Mouse (Mus musculus): ENCODE results near the gene Gm28308. TPM values are rescaled to one million over a fixed set of nuclear protein-coding genes. Genes with fewer than 3 reads are reported as not detected.

The Gm28308 gene
- polyA plus RNA-seq, 1 experiment from 2014 or later: not detected

- no peak overlapping the region for H3K4me2 ChIP-seq
- no peak overlapping the region for H3K4me3 ChIP-seq
- H3K36me3 ChIP-seq: no peaks in the 10 kb centered on the region
- peaks cover 12% of the 10 kb centered on the region for H3K4me1 ChIP-seq
- H3K9ac ChIP-seq: no peak overlapping the region
- no peak for ATAC-seq (ENCODE audit: borderline replicate concordance, extremely low read depth, low FRiP score, low TSS enrichment)
- no peaks in the 10 kb centered on the region for H3K9me3 ChIP-seq
- no peak overlapping the region for H3K27ac ChIP-seq
- 6% methylated on average over 11 of the region's 11 CpGs for WGBS
- H3K27me3 ChIP-seq: peaks cover 97% of the 10 kb centered on the region
Measured at GRCm38 (mm10) chr6:52227470-52228222, 14.5 kb upstream of the Gm28308 start.

- no peak for ATAC-seq (ENCODE audit: borderline replicate concordance, extremely low read depth, low FRiP score, low TSS enrichment)
- H3K9me3 ChIP-seq: no peaks in the 10 kb centered on the region
- no peaks in the 10 kb centered on the region for H3K36me3 ChIP-seq
- H3K4me3 ChIP-seq: 0 out of 2 replicates have a peak overlapping the region, but pooled peaks have one; percentile 21
- H3K9ac ChIP-seq: no peak overlapping the region
- H3K4me2 ChIP-seq: 0 out of 2 replicates have a peak overlapping the region, but pooled peaks have one; percentile 41
- 4% methylated on average over 26 of the region's 26 CpGs for WGBS
- peaks cover 97% of the 10 kb centered on the region for H3K27me3 ChIP-seq
- peaks cover 17% of the 10 kb centered on the region for H3K4me1 ChIP-seq
- H3K27ac ChIP-seq: no peak overlapping the region
Measured at GRCm38 (mm10) chr6:52226569-52227257, 13.6 kb upstream of the Gm28308 start.

- Histone ChIP-seq H3K36me3 (no peaks in the 10 kb centered on the region), H3K4me3 (peak overlapping the region; percentile 21), H3K4me2 (peak overlapping the region; percentile 41), H3K27me3 (peaks cover 98% of the 10 kb centered on the region), H3K9ac (no peak overlapping the region), H3K27ac (no peak overlapping the region), H3K4me1 (peaks cover 22% of the 10 kb centered on the region), H3K9me3 (no peaks in the 10 kb centered on the region)
- no peak for ATAC-seq (ENCODE audit: borderline replicate concordance, extremely low read depth, low FRiP score, low TSS enrichment)
- 1% methylated on average over 68 of the region's 69 CpGs for WGBS
Measured at GRCm38 (mm10) chr6:52225612-52226568, 12.8 kb upstream of the Gm28308 start.

GRCm38 (mm10) chr6:52224895-52225611, 11.9 kb upstream of the Gm28308 start:
- 2% methylated on average over 36 of the region's 36 CpGs for WGBS
- ATAC-seq (ENCODE audit: borderline replicate concordance, extremely low read depth, low FRiP score, low TSS enrichment): no peak
- Histone ChIP-seq H3K27ac (no peak overlapping the region), H3K4me1 (peaks cover 19% of the 10 kb centered on the region), H3K27me3 (peaks cover 98% of the 10 kb centered on the region), H3K9me3 (no peaks in the 10 kb centered on the region), H3K4me2 (peak overlapping the region; percentile 41), H3K4me3 (peak overlapping the region; percentile 21; the same call in 1 of the 2 replicates), H3K9ac (no peak overlapping the region), H3K36me3 (no peaks in the 10 kb centered on the region)

GRCm38 (mm10) chr6:52223939-52224760, 11.0 kb upstream of the Gm28308 start:
- H3K27me3 ChIP-seq: peaks cover 98% of the 10 kb centered on the region
- H3K9ac ChIP-seq: no peak overlapping the region
- WGBS: 18% methylated on average over 24 of the region's 24 CpGs

GRCm38 (mm10) chr6:52222729-52223128, 9.6 kb upstream of the Gm28308 start:
- no peaks in the 10 kb centered on the region for H3K36me3 ChIP-seq
- ATAC-seq (ENCODE audit: borderline replicate concordance, extremely low read depth, low FRiP score, low TSS enrichment): no peak
- H3K27ac ChIP-seq: no peak overlapping the region
- H3K9me3 ChIP-seq: no peaks in the 10 kb centered on the region
- H3K27me3 ChIP-seq: peaks cover 99% of the 10 kb centered on the region
- peaks cover 20% of the 10 kb centered on the region for H3K4me1 ChIP-seq
- H3K4me3 ChIP-seq: no peak overlapping the region
- WGBS: 47% methylated on average over 13 of the region's 13 CpGs
- no peak overlapping the region for H3K9ac ChIP-seq
- H3K4me2 ChIP-seq: no peak overlapping the region

More at GRCm38 (mm10) chr6:52223939-52224760, 11.0 kb upstream of the Gm28308 start:
- no peak overlapping the region for H3K4me2 ChIP-seq
- no peak overlapping the region for H3K27ac ChIP-seq
- ATAC-seq (ENCODE audit: borderline replicate concordance, extremely low read depth, low FRiP score, low TSS enrichment): no peak
- H3K4me3 ChIP-seq: no peak overlapping the region
- peaks cover 19% of the 10 kb centered on the region for H3K4me1 ChIP-seq
- H3K36me3 ChIP-seq: no peaks in the 10 kb centered on the region
- no peaks in the 10 kb centered on the region for H3K9me3 ChIP-seq

- H3K27ac ChIP-seq: no peak overlapping the region
- no peaks in the 10 kb centered on the region for H3K9me3 ChIP-seq
- peak overlapping the region; percentile 56 for H3K4me3 ChIP-seq
- H3K4me1 ChIP-seq: peaks cover 26% of the 10 kb centered on the region
- peak overlapping the region; percentile 92 for H3K4me2 ChIP-seq
- peaks cover 99% of the 10 kb centered on the region for H3K27me3 ChIP-seq
- 25% methylated on average over 21 of the region's 21 CpGs for WGBS
- ATAC-seq (ENCODE audit: borderline replicate concordance, extremely low read depth, low FRiP score, low TSS enrichment): no peak
- H3K36me3 ChIP-seq: no peaks in the 10 kb centered on the region
- no peak overlapping the region for H3K9ac ChIP-seq
Measured at GRCm38 (mm10) chr6:52221993-52222685, 9.0 kb upstream of the Gm28308 start.

- Histone ChIP-seq H3K9ac (peak within 1 kb of the TSS; percentile 60), H3K4me1 (peaks cover 32% of the 10 kb centered on the region), H3K36me3 (no peaks in the 10 kb centered on the region), H3K4me2 (peak within 1 kb of the TSS; percentile 92), H3K27ac (no peak within 1 kb of the TSS), H3K4me3 (peak within 1 kb of the TSS; percentile 56), H3K9me3 (no peaks in the 10 kb centered on the region), H3K27me3 (peaks cover 99% of the 10 kb centered on the region)
- peak; percentile 58; the same call in 1 of the 2 replicates for ATAC-seq (ENCODE audit: borderline replicate concordance, extremely low read depth, low FRiP score, low TSS enrichment)
- WGBS: 3% methylated on average over 46 of the region's 46 CpGs
Measured at GRCm38 (mm10) chr6:52221337-52221992, 8.3 kb upstream of the Gm28308 start, which contains the start of gene Hoxa7. Hoxa7 (minus strand) TSS chr6:52221854.

GRCm38 (mm10) chr6:52220865-52221310, 7.7 kb upstream of the Gm28308 start:
- ATAC-seq (ENCODE audit: borderline replicate concordance, extremely low read depth, low FRiP score, low TSS enrichment): no peak
- peak overlapping the region; percentile 92 for H3K4me2 ChIP-seq
- H3K9me3 ChIP-seq: no peaks in the 10 kb centered on the region
- 23% methylated on average over 12 of the region's 12 CpGs for WGBS
- peak overlapping the region; percentile 56 for H3K4me3 ChIP-seq
- peaks cover 99% of the 10 kb centered on the region for H3K27me3 ChIP-seq
- H3K36me3 ChIP-seq: no peaks in the 10 kb centered on the region
- H3K9ac ChIP-seq: no peak overlapping the region
- no peak overlapping the region for H3K27ac ChIP-seq
- peaks cover 31% of the 10 kb centered on the region for H3K4me1 ChIP-seq
